Mouse (Mus musculus): ENCODE measurements around the gene Reep3.

DNA sequence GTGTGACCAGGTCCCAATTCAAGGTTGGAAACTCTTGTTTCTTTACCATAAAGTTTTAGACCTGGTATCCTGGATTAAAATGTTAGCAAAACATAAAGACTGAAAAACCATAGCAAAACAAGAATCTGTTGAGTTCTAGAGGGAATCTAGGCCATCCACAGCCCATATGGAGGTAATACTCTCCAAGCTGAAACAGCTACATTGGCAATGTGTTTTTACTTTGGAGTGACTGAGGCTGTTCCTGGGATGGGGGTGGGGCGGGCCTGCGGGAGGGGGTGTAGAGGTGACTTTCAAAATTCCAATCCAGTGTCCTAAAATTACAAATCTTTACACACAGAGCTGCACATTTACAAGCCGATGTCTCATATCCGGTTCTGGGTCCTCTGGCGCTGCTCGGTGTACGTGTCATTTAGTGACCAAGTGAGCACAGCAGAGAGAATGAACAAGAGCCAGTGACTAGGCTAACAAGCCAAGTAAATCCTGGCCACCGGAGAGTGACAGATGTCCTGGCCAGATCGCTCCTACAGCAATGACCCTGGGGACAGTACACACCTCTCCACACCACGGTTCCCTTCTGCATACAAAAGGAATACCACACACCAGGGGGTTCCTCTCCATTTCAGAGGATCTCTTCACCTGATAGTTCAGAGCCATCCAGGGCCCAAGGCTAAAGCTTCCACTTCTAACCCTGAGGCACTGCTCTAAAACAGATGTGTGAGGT, 13.1 kb downstream of the Reep3 start:
- TF ChIP-seq CTCF (IDR thresholded peaks at IDR 0.05; ENCODE audit: control insufficient read depth, insufficient read depth, insufficient read length) (no peak), MYOG (IDR thresholded peaks at IDR 0.05; ENCODE audit: control insufficient read depth, extremely low read depth, insufficient read length) (no peak), MAX (IDR thresholded peaks at IDR 0.05) (no peak), CEBPB (IDR thresholded peaks at IDR 0.05; ENCODE audit: low read depth) (no peak), FOSL1 (IDR thresholded peaks at IDR 0.05; ENCODE audit: insufficient read depth, low read length, poor library complexity, severe bottlenecking) (no peak), MYOD1 (IDR thresholded peaks at IDR 0.05; ENCODE audit: control insufficient read depth, insufficient read length, low read depth) (no peak)
